Mouse (Mus musculus): Measurements from ENCODE around the gene Dnajc15.

The Dnajc15 gene

DNA sequence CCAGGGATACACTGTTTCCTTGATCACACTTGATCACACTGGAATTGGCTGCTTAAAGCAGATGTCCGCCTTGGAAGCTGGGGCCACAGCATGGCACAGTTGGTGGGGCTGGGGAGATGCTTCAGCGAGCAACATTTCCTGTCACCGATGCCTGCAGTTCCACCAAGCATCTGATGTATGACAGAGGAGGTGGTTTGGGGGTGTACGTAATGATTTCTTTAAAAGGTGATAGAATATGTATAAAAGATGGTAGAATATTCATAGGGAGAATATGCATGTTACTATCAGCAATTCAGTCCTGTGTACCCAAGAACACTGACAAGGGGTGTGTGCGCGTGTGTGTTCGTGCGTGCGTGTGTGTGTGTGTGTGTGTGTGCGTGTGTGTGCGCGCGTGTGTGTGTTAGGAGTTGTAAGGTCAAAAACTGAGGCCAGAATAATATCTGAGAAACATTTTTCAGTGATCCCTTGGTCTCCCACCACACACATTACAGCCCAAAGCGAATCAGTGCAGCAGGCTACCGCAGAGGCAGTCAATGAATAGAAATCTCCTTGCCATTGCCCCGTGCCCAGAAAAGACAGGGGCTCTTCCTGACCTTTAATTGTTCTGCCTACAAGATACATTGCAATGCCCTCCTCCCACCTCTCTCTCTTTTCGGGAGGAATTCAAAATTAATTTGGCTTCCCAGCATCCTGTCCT lies 73.2 kb downstream of the Dnajc15 start:
- no peak for DNase-seq (ENCODE audit: low read depth, low spot score)

DNA sequence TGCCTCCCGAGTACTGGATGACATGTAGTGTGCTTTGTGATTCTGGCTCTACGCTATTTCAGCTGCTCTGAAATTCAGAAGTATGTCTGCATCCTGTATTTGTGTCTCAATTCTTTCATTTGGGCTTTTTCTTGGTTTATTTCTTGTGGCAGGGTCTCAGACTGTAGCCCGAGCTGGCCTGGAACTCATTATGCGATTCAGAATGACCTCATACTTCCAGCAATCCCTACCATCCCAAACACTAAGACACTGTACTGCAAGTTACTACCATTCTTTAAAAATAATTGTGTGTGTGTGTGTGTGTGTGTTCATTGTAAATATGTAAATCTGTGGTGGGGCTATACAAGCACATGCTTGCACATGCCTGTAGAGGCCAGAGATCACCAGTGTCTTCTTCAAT lies 78.4 kb downstream of the Dnajc15 start:
- DNase-seq (ENCODE audit: low read depth, low spot score): no peak

DNA sequence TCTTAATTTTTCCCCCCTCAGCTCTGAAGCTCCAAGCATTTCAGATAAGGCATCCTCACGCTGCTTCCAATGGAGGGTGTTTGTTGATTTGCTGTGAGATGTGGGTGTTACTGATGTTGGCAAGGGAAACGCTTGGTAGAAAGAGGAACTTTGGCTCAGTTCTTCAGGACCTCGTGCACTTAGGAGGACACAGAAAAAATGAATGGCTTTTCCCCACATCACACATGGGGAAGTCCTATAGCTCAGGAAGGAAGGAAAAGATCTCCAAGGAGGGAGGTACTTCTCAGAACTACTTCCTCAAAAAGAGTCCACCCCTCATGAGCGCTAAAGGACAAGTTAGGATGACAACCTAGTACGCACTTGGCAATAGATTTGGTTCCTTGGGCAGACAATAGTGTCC lies 79.7 kb downstream of the Dnajc15 start:
- DNase-seq (ENCODE audit: low read depth, low spot score): no peak

DNA sequence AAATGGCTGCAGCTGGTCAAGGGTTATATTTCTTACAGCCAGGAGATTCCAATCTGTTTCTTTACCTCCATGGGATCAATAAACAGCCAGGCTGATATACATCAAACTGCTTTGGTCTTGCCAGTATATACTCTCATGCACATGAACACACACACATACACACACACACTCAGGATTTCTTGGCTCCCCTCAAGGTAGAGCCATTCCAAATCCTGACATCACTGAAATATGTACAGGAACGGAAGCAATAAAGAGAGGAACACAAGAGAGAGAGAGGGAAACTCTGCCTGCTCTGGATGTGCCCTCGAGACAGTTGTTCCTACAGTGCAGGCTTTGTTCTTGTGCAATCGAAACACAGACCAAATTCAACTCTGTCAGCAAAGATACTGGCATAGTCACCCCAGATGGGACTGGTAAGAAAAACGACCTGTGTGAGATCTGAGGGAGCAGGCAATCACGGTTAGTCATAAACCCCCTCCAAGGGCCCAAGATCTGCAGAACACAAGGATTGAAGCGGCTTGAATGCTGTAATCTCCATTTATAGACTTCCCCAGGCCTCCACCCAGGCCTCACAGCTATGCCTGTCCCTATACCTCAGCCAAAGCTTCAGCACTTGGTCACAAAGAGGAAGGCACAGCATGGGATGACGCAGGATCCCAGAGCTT lies 80.5 kb downstream of the Dnajc15 start:
- no peak for DNase-seq (ENCODE audit: low read depth, low spot score)

DNA sequence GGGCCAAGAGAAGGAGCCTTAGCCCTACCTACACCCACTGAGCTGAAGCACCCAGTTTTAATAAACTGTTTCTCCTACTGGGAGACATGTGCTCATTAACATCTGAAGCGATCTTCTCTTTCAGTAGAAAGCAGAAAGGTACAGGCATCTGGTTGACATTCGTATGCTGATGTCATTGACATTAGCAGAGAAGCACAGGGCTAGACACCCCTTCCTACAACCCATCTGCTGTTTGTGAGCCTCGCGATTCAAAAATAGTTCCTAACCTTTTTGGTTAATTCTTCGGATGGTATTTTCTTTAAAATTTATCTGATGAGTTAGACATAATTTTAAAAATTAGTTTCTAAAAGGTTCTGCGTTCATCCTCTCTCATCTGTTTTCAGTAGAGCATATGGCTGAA lies 81.9 kb downstream of the Dnajc15 start:
- no peak for DNase-seq (ENCODE audit: low read depth, low spot score)

DNA sequence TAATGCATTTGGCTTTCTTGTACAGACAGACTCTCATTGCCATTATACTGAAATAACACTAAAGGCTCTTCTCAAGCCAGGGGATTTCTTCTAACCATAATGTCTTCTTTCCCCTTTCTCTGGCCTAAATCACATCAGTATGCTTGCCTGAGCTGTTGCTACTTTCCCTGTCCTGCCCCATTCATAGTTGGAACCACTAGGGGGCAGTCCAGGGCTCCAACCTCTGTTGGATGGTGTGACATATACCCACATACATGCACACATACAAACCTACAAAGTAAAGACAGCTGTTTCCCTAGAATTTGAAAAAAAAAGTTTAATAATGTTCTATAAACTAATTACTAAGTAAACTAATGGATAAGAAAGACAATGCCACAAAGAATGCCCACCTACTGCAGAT lies 91.7 kb downstream of the Dnajc15 start:
- DNase-seq (ENCODE audit: low read depth, low spot score): peak; percentile 77

DNA sequence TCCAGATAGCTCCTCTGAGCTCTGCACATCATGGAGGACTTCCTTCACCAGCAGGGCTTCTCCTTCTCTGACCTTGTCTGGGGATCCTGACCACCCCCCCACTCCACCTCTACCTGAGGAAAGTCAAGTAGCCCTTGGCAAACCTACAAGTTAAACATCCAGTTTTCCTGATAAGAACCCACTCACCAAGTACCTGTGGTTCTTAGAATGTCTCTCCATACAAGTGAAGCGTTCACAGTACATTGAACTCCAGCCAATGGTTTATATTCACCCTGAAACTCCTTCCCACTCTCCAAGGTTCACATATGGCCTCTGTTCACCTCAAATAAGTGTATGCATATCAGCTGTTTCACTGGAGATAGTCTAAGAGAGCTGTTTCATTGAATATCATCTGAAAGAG lies 97.6 kb downstream of the Dnajc15 start:
- no peak for DNase-seq (ENCODE audit: low read depth, low spot score)

DNA sequence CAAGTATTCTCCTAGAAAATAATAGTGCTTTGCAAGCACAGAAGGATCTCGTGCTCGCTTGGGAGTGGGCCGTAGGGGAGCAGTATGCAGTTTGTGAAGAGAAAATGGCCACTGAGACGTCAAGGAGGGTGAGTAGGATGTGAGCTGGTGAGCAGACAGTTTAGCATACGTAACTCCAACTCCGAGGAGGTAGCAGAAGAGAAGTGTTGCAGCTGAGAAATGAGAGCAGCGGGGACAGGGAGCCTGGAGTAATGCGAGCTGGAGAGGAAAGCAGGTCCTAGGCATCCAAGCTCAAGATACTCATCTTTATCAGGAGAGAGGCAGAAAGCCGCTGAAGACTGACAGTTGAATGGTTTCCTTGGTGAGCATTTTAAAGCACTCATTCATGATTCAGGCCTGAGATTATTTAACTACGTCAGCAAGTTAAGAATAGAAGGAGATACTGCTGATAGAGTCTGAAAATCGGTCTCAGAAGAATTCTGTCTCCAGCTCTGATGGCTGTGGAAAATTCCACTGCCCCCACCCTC lies 98.9 kb downstream of the Dnajc15 start:
- no peak for DNase-seq (ENCODE audit: low read depth, low spot score)

DNA sequence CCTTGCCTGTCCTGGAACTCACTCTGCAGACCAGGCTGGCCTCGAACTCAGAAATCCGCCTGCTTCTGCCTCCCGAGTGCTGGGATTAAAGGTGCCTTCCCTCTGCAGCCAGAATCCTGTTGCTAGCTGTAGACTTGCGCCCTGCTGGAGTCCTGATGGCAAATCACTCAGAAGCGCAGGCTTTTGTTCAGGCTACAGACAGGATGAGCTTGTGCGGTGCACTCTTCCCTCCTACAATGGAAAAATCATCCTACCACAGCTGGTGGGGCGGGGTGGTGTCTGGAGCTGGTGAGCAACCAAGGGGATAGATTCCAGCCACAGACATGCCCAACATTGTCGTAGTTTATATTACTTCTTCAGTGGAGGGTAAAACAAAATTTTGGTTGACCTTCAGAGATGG lies 101.6 kb downstream of the Dnajc15 start:
- DNase-seq (ENCODE audit: low read depth, low spot score): no peak

DNA sequence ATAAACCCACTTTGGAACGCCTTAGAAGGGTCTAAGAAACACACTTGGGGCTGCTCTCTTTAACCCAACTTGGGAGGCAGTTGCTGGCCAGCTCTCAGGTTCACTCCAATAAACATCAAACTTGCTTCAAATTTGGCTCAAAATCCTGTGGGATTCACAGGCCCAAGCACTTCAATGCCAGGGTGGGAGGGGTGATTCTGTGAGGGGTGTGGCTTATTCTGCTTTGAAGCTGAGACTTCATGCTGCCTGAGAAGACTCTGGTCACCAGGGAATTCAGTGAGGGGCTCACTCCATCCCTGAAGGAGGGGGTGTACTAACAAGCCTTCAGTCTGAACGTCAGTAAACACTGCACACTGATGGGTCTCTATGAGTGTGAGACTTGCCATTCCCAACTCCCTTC lies 103.3 kb downstream of the Dnajc15 start:
- no peak for DNase-seq (ENCODE audit: low read depth, low spot score)

All from CD4-positive, CD25-positive, alpha-beta regulatory T cell, adult 2 months (primary cell).